Mouse (Mus musculus) kidney, postnatal 25 days (tissue): ENCODE data around the gene Cd79b.

ENCODE experiments used
- DNase-seq, 2 experiments: peaks; one replicate each; pipeline ENCODE4 v3.0.0; 2021; ENCODE audit warnings: mixed read lengths in 2 of 2

Cd79b gene

GRCm38 (mm10) chr11:106317801-106318200 lies 3.2 kb upstream of the Cd79b start:
- no peak for DNase-seq

GRCm38 (mm10) chr11:106316416-106316815 lies 1.9 kb upstream of the Cd79b start:
- DNase-seq: no peak

- DNase-seq: no peak
Observed at GRCm38 (mm10) chr11:106313533-106313932, 1.0 kb downstream of the Cd79b start.

- DNase-seq: no peak
Observed at GRCm38 (mm10) chr11:106310123-106310522, 4.4 kb downstream of the Cd79b start.

GRCm38 (mm10) chr11:106308162-106308561 lies 6.4 kb downstream of the Cd79b start:
- DNase-seq: no peak

- DNase-seq: no peak
Observed at GRCm38 (mm10) chr11:106307432-106307831, 7.1 kb downstream of the Cd79b start.

GRCm38 (mm10) chr11:106306758-106307157 lies 7.8 kb downstream of the Cd79b start:
- DNase-seq: no peak

GRCm38 (mm10) chr11:106306065-106306385 lies 8.5 kb downstream of the Cd79b start:
- DNase-seq: no peak

- DNase-seq: no peak
Observed at GRCm38 (mm10) chr11:106305348-106306064, 9.1 kb downstream of the Cd79b start.

- peak; percentile 57 to 77 for DNase-seq
Observed at GRCm38 (mm10) chr11:106302634-106303033, 11.9 kb downstream of the Cd79b start.

- DNase-seq: no peak
Observed at GRCm38 (mm10) chr11:106301765-106302164, 12.8 kb downstream of the Cd79b start, which contains the start of gene Gh. TSS of gene Gh (minus strand) at chr11:106301865.

GRCm38 (mm10) chr11:106291861-106292260 lies 22.7 kb downstream of the Cd79b start:
- DNase-seq: no peak

- DNase-seq: no peak
Observed at GRCm38 (mm10) chr11:106290376-106290775, 24.2 kb downstream of the Cd79b start.

- DNase-seq: peak; percentile 81 to 85
Observed at GRCm38 (mm10) chr11:106289369-106289768, 25.2 kb downstream of the Cd79b start.

- DNase-seq: no peak
Observed at GRCm38 (mm10) chr11:106286987-106287386, 27.6 kb downstream of the Cd79b start.

- DNase-seq: no peak
Observed at GRCm38 (mm10) chr11:106286206-106286605, 28.4 kb downstream of the Cd79b start.

GRCm38 (mm10) chr11:106284126-106284525 lies 30.4 kb downstream of the Cd79b start:
- peak in 1 of 2 experiments; percentile 13 for DNase-seq

GRCm38 (mm10) chr11:106283371-106283770 lies 31.2 kb downstream of the Cd79b start:
- DNase-seq: no peak

- no peak for DNase-seq
Observed at GRCm38 (mm10) chr11:106282452-106282851, 32.1 kb downstream of the Cd79b start.

GRCm38 (mm10) chr11:106276454-106276853 lies 38.1 kb downstream of the Cd79b start, which contains the start of gene Tcam1:
TSS of gene Tcam1 (plus strand) at chr11:106276672.
- DNase-seq: peak; percentile 92 to 97

GRCm38 (mm10) chr11:106274971-106275411 lies 39.6 kb downstream of the Cd79b start:
- peak; percentile 75 to 82 for DNase-seq

- peak in 1 of 2 experiments; percentile 29 for DNase-seq
Observed at GRCm38 (mm10) chr11:106274374-106274773, 40.2 kb downstream of the Cd79b start.

GRCm38 (mm10) chr11:106273811-106274210 lies 40.8 kb downstream of the Cd79b start:
- peak in 1 of 2 experiments; percentile 24 for DNase-seq

- DNase-seq: no peak
Observed at GRCm38 (mm10) chr11:106273311-106273684, 41.3 kb downstream of the Cd79b start.
